Mouse (Mus musculus): ENCODE measurements at regions not wholly inside any gene's neighbourhood (a gene's known extent, or its start where the extent isn't known, plus 50 kb on each side); places are given as distances from the start of the nearest gene placed in this dataset.

DNA sequence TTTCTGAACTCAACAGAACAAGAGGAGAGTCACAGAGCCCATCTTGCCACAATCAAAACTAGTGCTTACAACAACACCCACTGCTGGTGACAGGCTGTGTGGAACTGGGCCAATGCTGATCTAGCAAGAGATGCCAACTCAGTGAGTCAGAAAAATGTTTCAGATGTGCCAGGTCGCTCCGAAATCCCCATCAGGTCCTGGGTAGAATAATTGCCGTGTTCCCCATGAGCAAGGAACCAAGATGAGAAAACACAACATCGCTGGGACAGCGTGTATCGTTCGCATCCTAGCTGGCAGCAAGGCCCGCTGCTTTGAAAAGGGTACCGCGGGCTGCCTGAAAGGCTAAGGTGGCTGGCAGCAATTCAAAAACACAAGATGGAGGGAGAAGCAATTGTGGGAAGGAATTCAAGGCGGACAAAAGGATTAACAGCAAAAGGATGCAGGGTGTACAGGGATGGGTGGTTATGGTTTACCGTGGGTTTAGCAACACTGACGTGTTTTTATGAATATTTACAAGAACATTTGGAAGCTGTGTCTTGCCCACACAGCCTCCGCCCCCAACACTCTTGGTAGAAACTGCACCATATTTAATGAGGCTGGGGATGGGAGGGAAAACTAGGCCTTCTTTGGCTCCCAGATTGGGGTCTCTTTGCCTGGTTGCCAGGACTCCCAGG is 229.7 kb upstream of the G2e3 start:
- DNase-seq = peak; percentile 75 to 80

DNA sequence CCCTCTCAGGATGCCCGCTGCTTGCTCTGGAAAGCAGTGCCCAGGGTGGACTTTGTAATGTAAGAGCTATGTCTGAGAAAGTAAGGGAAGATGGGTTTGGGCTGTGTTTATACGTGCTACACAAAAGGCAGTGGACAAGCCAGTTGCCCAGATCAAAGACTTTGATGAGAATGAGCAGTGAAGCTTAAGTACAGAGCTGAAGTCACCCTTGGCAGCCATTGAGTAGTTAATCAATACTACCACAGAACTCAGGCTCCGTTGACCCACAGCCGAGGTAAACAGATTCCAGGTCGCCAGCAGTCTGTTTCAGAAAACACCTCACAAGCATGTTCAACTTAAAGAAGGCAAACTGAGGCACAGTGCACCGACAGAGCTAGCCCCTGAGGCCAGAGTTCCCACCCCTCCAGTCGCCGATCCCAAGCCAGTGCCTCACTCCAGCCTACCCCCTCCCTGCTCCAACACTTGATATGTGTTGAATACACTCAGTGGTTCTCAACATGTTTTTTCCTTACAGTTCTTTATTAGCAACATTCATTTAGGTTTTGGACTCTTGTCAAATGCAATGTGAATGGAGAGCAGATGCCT is 230.3 kb upstream of the G2e3 start:
- no peak for DNase-seq

DNA sequence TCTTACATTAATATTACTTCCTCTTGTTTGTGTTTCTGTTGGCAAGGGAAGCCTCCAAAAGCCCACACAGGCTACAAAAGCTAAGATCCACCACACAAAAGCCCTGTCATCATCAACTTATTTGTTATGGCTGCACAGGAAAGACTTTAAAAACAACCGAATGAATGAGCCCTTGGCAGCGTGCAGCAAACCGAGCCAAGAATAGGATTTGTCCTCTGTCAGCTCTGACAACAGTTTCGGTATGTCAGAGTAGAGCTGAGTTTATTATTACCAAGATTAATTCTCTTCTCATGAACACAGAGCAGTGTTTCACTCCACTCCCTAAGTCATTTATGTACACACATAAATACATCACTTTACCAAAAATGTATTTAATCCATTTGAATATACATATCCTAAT is 236.1 kb upstream of the G2e3 start:
- no peak for DNase-seq

DNA sequence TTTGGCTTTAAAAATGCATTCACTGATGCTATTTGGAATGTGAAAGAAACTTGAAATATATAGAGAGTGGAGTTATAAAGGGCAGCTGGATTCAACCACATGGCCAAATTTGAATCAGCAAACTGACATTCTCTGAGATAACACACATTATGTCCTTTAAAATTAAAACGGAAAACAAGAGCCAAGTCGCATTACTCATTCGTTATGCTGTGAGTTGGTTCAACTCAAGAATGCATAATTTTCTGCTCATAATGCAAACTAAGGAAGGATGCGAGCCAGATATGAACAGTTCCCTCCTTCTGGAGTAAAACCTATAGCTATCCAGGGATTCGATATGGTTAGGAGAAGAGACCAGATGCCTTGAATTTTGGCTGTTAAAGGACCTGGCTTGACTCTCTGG is 239.8 kb upstream of the G2e3 start:
- DNase-seq = no peak

DNA sequence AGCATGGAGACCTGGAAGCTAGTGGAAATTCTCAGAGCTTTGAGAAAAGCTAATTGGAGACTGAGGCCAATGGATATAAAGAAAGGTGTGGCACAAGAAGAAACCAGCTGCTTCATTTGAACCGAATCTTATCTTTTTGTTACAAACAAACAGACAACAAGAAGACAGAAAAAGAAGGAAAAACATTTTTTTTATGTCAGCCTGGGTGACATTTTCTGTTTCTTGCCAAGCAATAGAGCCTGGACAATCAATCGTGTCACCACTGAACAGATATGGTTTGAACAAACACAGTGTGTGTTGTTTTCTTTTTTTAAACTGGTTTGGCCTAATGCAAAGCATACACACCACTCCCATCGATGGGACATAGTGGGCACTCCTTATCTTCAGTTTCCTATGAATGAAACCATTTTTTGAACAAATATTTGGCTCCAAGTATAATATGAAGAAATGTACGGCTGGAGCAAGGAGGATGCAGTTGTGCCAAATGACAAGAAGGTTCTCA is 244.3 kb upstream of the G2e3 start:
- no peak for DNase-seq

DNA sequence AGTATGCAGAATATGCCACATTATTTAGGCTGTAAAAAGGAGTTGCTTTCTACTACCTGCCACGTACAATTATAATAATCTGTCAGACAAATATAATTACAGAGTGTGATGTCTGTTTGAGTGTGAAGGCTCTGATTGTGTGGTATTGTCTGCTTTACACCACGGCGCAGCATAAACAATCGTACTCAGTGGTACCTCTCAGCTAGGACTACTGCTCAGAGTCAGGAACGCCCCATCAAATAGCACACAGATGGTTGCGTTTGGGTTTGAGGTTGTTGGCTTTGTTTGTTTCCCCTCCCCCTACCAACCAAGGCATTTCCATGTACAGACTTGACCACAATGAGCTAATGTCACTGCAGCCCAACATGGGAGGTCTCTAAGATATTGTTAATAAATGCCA is 246.2 kb upstream of the G2e3 start:
- no peak for DNase-seq

DNA sequence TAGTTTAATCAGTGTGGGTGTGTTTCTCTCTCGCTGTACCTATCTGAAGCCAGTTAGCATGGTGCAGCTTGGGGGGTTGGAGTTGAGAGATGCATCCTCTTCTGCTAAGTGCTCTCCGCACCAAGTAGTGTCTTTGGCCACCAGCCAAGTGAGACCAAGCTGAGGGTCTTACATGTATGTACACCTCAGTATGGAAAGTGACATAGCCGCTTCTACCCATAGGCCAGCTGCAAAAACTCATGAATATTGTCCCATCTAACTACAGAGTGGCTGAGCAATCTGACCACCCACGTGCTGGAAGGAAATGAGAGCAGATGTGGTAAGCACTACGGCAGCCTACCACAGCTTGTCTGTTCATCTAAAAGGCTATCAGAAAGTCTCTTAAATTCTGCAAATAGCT is 247.0 kb upstream of the G2e3 start:
- DNase-seq = no peak

DNA sequence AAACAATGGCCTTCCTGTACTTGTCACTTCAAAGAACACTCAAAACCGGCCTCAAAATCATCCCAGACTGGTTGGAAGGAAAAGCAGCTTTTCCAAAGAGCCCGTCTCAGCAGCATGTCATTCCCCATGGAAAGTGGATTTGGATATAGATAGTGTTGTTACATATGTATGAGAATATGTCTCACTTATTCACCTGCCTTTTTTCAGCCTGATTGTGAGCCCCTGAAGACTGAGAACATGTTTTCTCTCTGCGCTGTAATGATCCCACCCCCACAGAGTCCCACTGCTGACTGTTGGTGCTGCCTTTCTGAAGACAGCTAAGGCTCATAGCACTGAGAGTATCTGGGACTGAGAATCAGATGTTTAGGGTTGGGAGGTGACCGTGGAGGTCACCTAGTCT is 251.9 kb upstream of the G2e3 start:
- DNase-seq = no peak

DNA sequence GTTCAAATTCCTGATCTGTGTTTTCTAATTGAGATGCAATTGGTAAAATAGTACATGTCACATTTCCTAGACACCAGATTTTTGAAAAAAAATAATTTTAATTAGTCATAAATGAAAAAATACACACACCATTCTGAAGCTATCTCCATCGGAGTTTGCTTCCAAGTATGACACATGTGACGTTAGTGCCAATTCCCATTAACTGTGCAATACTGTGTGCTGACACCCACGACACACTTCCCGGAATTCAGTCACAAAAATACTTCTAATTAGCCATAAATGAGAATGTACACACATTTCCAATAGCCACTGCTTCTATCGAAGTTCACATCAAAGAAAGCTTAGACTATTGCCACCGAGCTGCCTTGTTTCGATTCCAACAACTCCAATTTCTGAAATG is 258.5 kb upstream of the G2e3 start:
- DNase-seq = no peak

DNA sequence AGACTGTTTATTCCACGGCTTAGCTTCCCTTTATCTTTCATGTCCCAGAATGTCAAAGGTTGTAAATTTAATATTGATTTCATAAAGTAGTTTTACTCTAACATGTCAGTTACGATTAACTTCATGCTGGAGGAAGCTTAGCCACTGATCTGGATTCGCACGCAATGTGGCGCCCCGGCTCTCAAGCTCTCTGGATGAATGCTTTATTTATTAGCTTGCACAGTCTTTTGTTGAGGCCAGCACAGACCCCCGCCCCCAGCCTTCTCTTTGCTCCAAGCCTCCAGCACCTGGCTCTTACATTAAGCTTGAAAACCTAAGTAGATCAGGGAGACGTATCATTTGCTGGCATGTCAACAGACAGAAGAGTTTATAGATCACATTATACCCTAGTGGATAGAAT is 266.1 kb upstream of the G2e3 start:
- no peak for DNase-seq

DNA sequence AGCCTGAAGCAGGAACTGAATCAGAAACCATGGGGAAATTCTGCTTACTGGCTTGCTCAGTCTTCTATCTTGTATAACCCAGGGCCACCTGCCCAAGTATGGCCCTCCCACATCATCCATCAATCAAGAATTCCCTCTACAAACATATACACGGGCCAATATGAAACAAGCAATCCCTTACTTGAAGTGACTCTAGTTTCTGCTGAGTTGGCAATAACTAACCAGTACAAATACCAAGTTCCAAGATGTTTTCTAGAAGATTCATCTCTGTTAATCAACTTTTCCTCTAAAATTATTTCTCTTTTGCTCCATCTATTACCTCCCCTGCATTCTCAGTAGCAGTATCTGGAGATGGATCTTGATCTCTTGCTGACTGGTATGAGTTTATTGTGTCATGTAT is 274.4 kb upstream of the G2e3 start:
- DNase-seq = no peak

DNA sequence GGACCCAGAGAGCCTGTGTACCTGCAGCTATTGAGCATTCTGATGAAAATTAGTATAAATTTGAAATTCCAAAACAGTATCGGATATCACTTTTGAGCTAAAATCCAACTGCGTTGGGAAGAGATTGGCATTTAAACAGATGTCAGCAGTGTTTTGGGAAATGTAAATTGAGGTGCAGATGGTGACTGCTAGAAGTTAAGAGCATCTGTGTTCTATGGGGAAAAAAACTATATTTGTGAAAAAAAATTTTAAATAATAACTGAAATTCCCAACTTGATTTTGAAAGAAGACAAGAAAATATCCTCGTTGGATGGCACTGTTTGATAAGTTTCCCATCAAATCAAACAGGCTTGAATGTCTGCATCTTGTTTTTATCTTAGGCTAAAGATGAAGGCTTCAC is 286.9 kb upstream of the G2e3 start:
- no peak for DNase-seq

DNA sequence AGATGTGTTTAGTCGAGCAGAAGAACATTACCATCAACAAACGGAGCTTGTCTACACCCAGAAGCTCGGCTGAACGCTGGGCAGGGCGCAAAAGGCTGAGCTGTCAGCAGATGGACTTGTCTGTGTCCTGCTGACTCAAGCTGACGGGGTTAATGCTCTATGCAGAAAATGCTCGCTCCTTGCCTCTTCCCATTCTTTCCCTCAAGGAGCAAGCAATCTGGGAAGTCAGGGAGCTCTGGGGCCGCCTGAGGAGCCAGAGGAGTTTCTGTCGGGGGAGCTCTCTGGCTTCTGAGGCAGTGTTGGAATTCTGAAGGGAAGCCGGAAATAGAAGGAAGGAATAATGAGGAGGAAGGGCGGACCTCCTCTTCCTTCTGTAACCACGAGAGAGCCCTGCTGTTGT is 289.3 kb upstream of the G2e3 start:
- DNase-seq = peak; percentile 23 to 27

DNA sequence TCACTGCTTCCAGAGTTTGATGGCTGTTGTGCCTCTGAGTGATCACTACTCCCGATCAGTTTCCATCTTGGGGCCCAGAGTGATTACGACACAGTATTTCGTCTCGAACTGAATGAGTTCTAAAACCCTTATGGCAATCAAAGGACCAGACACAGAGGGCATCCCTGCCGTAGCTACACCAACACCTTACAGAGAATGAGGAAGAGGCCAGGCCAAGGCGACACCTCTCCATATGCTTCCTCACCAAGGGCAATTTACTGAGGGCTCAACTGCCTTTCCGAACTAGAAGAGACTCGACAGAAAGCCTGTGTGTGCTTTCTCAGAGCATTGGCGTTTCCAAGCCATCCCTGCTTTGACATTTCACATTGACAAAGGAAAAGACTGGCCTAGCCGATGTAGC is 289.8 kb upstream of the G2e3 start:
- DNase-seq = no peak

DNA sequence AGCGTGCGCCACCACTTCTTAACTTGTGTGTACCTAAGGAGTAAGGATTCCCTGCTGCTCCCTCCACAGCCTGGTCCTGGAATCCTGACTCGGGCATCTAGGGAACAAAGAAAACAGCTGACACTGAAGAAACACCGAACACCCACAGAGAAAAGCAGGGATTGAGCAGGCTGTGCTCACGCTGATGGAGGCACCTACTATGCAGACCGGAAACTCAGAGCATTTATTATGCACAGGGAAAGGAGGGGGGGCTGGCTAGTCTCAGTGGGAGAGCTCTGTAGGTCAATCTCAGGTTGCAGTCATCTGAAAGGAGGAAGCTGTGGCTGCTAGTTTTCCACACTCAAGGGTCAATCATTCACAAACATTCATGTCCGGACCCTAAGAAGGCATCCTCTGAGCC is 300.7 kb upstream of the G2e3 start:
- no peak for DNase-seq

DNA sequence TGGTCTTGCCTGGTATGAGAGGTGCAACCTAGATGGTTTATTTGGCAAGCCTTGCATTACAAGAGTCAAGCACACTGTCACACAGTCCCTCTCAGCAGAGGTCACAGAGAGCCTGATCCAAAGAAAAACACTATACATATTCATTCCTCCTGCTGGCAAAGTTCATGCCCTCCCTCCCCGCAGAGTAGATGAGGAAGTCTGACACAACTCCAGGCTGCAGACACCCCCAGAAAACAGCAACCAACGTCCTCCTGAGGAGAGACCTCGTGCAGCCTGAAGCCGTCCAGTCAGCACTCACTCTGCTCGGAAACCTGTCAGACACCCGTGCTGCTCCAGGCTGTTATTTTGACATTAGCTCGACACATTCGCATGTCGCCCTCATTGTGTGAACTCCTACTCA is 302.4 kb upstream of the G2e3 start:
- DNase-seq = no peak

DNA sequence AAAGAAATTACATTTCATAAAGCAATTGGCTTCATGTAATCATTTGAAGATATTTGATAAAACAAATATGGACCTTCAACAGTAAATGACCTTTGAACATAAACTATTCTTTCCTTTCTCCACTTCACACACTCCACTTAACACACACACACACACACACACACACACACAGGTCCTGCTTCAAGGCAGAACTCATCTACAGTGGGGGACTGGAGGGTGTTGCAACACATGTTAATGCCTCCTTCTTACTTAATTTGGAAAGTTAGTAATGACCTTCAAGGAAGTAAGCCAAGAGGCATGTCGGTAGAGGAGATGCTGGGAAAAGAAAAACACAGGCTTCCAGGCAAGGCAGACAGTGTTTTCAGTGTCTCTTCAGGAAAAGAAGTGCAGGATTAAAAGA is 302.8 kb upstream of the G2e3 start:
- DNase-seq = no peak

DNA sequence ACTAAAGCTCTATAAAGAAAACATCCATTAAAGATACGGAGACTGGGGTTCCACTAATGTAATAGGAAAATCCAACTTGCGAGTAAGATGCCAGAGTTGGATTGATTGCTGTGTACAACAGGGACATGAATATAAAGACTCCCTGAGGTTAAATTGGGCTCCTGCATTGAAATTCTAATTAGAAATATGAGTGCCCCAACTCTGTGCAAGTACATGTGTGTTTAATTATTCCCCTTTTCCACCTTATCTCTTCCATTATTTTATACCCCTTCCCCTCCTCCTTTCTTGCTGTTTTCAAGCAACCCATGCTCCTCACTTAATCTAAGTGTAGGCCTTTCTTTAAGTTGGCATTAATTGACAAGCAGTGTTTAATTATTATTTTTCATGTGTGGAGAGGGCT is 315.7 kb upstream of the G2e3 start:
- DNase-seq = no peak

DNA sequence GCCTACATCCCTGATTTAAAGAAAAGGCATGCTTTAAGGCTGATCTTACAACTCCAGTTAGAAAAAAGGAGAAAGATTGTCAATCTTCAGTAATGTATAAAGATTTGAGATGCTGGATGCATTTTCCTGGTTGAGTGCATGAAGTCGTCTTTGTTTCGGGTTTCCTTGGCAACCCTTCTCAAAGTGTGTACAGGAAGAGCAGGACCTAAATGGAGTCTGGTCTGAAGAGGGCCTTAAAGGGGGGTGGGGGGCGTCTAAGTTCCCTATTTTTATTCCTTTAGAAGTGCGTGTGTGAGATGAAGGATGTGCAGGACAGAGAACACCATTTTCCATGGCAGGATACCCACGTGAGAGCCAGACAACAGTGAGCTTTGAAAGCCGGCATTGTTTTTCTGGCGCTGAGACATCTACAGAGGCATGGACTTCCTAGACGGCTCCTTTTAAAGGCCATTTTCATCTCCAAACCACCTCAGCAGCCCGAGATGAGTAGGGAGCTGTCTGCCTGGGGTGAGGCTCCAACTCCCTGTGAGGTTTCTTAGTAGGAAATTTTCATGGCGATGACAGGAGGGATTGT is 319.2 kb upstream of the G2e3 start:
- DNase-seq = no peak

DNA sequence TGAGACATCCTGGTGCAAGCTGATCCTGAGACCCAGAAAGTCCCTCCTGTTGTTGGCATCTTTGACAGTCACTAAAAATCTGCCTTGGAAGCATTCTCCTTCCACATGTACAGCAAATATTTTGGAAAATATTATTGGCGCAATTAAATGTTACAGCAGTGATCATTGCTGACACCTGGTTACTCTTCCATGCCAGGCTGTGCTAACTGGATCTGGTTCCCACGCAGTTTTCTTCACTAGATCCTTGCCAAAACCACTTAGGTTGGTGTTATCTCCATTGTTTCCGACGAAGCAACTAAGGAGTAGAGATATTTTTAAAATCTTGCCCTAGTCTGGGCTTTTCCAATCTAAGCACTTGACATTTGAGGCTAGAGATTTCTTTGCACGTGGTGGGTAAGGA is 321.8 kb upstream of the G2e3 start:
- no peak for DNase-seq

DNA sequence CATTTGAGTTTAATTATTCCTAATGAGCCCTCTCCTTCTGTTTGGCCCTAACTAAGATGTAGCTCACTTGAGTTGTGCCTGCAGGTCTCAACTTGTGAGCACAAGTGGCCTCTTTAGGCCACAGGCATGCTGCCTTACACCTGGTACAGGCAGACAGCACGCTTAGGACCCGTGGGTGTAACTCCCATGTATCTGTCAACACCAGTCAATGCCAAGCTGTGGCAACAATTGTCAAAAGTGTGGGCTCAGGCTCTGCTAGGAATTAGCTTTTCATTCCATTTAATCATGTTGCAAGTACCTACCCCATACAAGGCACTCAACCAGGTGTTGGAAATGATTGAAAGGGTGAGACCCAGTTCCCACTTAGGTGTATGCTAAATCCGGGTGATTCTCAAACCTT is 322.3 kb upstream of the G2e3 start:
- DNase-seq = no peak

DNA sequence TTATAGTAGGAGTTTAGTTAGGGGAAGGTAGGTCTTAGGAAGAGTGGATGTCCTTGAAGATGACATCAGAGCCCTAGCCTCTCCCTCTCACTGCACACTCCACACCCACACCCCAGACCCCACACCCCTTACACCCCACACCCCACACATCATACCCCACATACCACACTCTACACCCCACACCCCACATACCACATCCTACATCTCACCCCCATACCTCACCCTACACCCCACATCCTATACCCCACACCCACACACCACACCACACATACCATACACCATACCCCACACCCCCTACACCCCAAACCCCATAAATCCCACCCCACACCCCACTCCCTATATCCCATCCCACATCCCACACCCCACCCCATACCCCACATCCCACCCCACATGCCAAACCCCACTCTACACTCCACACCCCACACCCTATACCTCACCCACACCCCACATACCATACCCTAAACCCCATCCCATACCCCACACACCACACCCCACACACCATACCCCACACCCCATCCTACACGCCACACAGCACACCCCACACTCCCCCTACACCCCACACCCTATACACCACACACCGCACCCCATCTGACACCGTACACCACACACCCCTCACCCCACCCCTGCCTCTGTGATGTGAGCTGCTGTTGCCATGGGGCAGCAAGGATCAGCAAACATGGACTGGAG is 323.7 kb upstream of the G2e3 start:
- no peak for DNase-seq

DNA sequence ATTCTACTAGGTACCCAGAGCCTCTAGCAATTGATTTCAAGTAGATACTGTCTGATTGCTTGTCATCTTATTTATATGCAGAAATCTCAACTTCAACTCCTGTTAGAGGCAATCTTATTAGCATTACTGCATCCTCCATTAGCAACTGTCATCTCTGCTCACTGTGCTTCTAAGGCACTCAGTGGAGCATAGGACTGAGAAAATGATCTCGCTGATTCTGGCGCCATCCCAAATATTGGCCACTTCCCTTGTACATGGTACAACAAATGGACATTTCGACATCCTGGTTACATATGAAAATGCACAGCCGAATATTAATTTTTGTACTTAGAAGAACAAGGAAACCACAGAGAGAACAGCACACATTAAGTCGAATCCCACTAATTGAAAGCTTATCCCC is 329.7 kb upstream of the G2e3 start:
- DNase-seq = no peak

DNA sequence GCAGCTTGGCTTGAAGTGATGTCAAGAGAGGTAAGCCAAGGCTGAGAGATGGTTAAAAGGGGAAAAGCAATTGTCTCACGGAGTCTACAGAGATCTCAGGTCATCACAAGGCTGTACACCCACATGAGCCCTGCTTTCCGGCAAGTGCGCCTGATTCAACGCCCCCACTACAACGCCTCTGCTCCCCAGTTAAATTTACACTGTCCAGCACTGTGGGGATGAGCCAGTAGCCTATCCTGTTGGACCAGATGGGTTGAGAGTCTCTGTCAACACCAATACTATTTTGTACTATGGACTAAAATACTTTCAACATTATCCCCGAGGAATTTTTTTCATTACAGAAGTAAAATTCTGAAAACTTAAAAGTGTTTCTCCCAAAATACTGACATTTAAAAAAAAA is 331.8 kb upstream of the G2e3 start:
- no peak for DNase-seq
